Mouse (Mus musculus) heart, adult 10 weeks (tissue): ENCODE results near the gene Itga9. TPM values are rescaled to one million over a fixed set of nuclear protein-coding genes. Genes with fewer than 3 reads are reported as not detected.

Experiments
- polyA plus RNA-seq: library from polyadenylated mRNA; stranded (reverse); fragments of 350-450 nt; fragmentation: Illumina TruSeq; extraction: RNeasy Lipid Tissue Mini Kit (QIAGEN cat#74804); gene quantifications from one replicate; pipeline ENCODE4 v1.2.3, GENCODE M21; 2014; ENCODE audit warnings: low read depth, low replicate concordance

The Itga9 gene
- polyA plus RNA-seq = 20.5 TPM

DNA sequence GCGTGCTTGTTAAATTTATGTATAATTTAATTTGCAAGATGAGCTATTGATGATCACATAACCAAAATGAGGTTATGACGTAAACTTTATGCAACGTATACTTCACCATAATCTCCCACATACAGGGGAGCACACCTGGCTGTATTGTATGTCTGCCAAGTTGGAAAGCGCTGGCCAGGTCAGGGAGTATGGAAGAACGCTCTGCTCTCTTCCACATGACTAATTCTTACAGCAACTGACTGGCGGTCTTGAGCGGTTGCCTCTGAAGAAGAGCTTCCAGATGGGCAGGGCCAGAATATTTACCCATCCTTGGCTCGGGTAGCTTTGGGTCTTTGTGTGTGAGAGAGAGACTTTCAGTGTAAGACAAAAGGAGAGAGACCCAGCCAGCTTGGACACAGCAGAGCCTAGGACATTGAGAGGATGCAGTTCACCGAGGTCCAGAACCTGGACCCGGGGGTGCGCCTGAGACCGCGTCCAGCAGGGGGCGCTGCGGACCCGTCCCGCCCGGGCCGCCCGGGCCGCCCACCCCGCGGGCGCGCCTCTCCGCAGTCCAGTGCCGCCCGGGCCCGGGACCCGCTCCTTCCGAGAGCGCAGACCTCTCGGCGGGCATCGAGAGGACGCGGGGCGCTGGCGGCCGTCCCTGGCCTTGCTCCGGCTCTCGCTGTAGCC is at the start of gene Itga9:
Itga9 (plus strand) TSS at position 543 of the 669 bp plus-strand sequence.

DNA sequence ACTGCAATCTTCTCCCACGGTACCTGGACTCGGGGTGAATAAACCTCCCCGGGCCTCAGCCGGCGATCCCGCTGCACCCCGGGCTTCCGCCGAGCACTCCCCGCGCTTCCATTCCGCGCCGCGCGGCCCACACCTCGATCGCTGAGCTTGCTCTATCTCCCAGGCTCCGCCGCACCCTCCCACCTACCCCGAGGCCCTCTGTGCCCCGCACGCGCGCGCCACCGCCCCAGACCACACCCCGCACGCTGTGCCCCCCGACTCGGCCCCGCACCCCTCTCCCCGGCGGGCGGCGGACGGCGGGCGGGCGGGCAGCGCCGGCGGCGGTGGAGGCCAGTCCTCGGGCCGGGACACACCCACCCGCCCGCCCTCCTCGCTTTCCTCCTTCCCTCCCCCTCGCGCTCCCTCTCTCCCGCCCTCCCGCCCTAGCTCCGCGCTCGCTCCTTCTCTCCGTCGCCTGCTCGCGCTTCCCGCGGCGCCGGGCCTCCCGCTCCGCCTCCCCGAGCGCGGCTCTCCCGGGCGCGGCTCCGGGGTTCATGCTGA is 319.7 kb downstream of the Itga9 start, which contains the start of gene Ctdspl:
Ctdspl (plus strand) TSS at position 343 of the 540 bp plus-strand sequence.

Other genes starting within 250 kb of the Itga9 start
- not detected for gene Eomes, start 128.5 kb upstream of the Itga9 start, polyA plus RNA-seq
- 310 TPM for gene Golga4, start 100.4 kb upstream of the Itga9 start, polyA plus RNA-seq